Mouse (Mus musculus): ENCODE data around the gene Mcoln2. TPM values are rescaled to one million over a fixed set of nuclear protein-coding genes. Genes with fewer than 3 reads are reported as not detected.
"Not testable (repeated sequence)": the region's sequence is repeated elsewhere in the genome, so short reads cannot be mapped to it uniquely, and the experiment has no call there.

Gene Mcoln2
- polyA plus RNA-seq, 1 experiment from 2014 or later: not detected

- Histone ChIP-seq H3K4me1 (replicated peaks; ENCODE audit: control insufficient read depth, insufficient read depth, low read length) (no peaks in the 10 kb centered on the region), H3K4me3 (replicated peaks; ENCODE audit: low read length) (no peak overlapping the region), H3K4me2 (ENCODE audit: low read length) (no peak overlapping the region), H3K27ac (ENCODE audit: low read length) (no peak overlapping the region), H3K9me3 (ENCODE audit: control insufficient read depth, low read length) (no peaks in the 10 kb centered on the region), H3K36me3 (ENCODE audit: control insufficient read depth, insufficient read depth) (no peaks in the 10 kb centered on the region), H3K9ac (replicated peaks; ENCODE audit: low read depth, low read length) (no peak overlapping the region), H3K27me3 (replicated peaks; ENCODE audit: control insufficient read depth, insufficient read depth, low read length) (no peaks in the 10 kb centered on the region)
- 80% methylated on average over 2 of the region's 2 CpGs for WGBS
- ATAC-seq: no peak
These were observed 57.8 kb downstream of the Mcoln2 start for GRCm38 (mm10) chr3:146207440-146207839.

- not testable (repeated sequence) for H3K36me3 ChIP-seq (ENCODE audit: control insufficient read depth, insufficient read depth); H3K9ac ChIP-seq (replicated peaks; ENCODE audit: low read depth, low read length); H3K4me3 ChIP-seq (replicated peaks; ENCODE audit: low read length); H3K27ac ChIP-seq (ENCODE audit: low read length); H3K4me2 ChIP-seq (ENCODE audit: low read length); ATAC-seq; H3K27me3 ChIP-seq (replicated peaks; ENCODE audit: control insufficient read depth, insufficient read depth, low read length); H3K9me3 ChIP-seq (ENCODE audit: control insufficient read depth, low read length); H3K4me1 ChIP-seq (replicated peaks; ENCODE audit: control insufficient read depth, insufficient read depth, low read length)
- WGBS: 90% methylated on average over 8 of the region's 8 CpGs
These were observed 60.1 kb downstream of the Mcoln2 start for GRCm38 (mm10) chr3:146209759-146210158.

- no peak overlapping the region for H3K9ac ChIP-seq (replicated peaks; ENCODE audit: low read depth, low read length)
- no peaks in the 10 kb centered on the region for H3K36me3 ChIP-seq (ENCODE audit: control insufficient read depth, insufficient read depth)
- WGBS: 86% methylated on average over 4 of the region's 4 CpGs
- no peaks in the 10 kb centered on the region for H3K9me3 ChIP-seq (ENCODE audit: control insufficient read depth, low read length)
- ATAC-seq: no peak
- no peak overlapping the region for H3K4me3 ChIP-seq (replicated peaks; ENCODE audit: low read length)
- H3K4me2 ChIP-seq (ENCODE audit: low read length): no peak overlapping the region
- H3K27me3 ChIP-seq (replicated peaks; ENCODE audit: control insufficient read depth, insufficient read depth, low read length): no peaks in the 10 kb centered on the region
- no peaks in the 10 kb centered on the region for H3K4me1 ChIP-seq (replicated peaks; ENCODE audit: control insufficient read depth, insufficient read depth, low read length)
- no peak overlapping the region for H3K27ac ChIP-seq (ENCODE audit: low read length)
These were observed 61.6 kb downstream of the Mcoln2 start for GRCm38 (mm10) chr3:146211141-146211747.

GRCm38 (mm10) chr3:146211964-146212363 is 62.3 kb downstream of the Mcoln2 start:
- 90% methylated on average over 2 of the region's 2 CpGs for WGBS
- Histone ChIP-seq H3K36me3 (ENCODE audit: control insufficient read depth, insufficient read depth) (no peaks in the 10 kb centered on the region), H3K9me3 (ENCODE audit: control insufficient read depth, low read length) (no peaks in the 10 kb centered on the region), H3K4me3 (replicated peaks; ENCODE audit: low read length) (no peak overlapping the region), H3K27ac (ENCODE audit: low read length) (no peak overlapping the region), H3K9ac (replicated peaks; ENCODE audit: low read depth, low read length) (no peak overlapping the region), H3K4me2 (ENCODE audit: low read length) (no peak overlapping the region), H3K4me1 (replicated peaks; ENCODE audit: control insufficient read depth, insufficient read depth, low read length) (no peaks in the 10 kb centered on the region), H3K27me3 (replicated peaks; ENCODE audit: control insufficient read depth, insufficient read depth, low read length) (no peaks in the 10 kb centered on the region)
- ATAC-seq: no peak

- H3K4me2 ChIP-seq (ENCODE audit: low read length): no peak overlapping the region
- no peaks in the 10 kb centered on the region for H3K36me3 ChIP-seq (ENCODE audit: control insufficient read depth, insufficient read depth)
- H3K4me1 ChIP-seq (replicated peaks; ENCODE audit: control insufficient read depth, insufficient read depth, low read length): no peaks in the 10 kb centered on the region
- no peak overlapping the region for H3K4me3 ChIP-seq (replicated peaks; ENCODE audit: low read length)
- H3K27ac ChIP-seq (ENCODE audit: low read length): no peak overlapping the region
- H3K27me3 ChIP-seq (replicated peaks; ENCODE audit: control insufficient read depth, insufficient read depth, low read length): no peaks in the 10 kb centered on the region
- ATAC-seq: no peak
- WGBS: 85% methylated on average over 5 of the region's 5 CpGs
- no peak overlapping the region for H3K9ac ChIP-seq (replicated peaks; ENCODE audit: low read depth, low read length)
- no peaks in the 10 kb centered on the region for H3K9me3 ChIP-seq (ENCODE audit: control insufficient read depth, low read length)
These were observed 63.7 kb downstream of the Mcoln2 start for GRCm38 (mm10) chr3:146213336-146213735.

GRCm38 (mm10) chr3:146216561-146216960 is 66.9 kb downstream of the Mcoln2 start:
- no peak overlapping the region for H3K9ac ChIP-seq (replicated peaks; ENCODE audit: low read depth, low read length)
- no peak overlapping the region for H3K27ac ChIP-seq (ENCODE audit: low read length)
- 96% methylated on average over 3 of the region's 3 CpGs for WGBS
- no peaks in the 10 kb centered on the region for H3K36me3 ChIP-seq (ENCODE audit: control insufficient read depth, insufficient read depth)
- H3K4me2 ChIP-seq (ENCODE audit: low read length): no peak overlapping the region
- peaks cover 10% of the 10 kb centered on the region for H3K4me1 ChIP-seq (replicated peaks; ENCODE audit: control insufficient read depth, insufficient read depth, low read length)
- H3K9me3 ChIP-seq (ENCODE audit: control insufficient read depth, low read length): no peaks in the 10 kb centered on the region
- peaks cover 15% of the 10 kb centered on the region for H3K27me3 ChIP-seq (replicated peaks; ENCODE audit: control insufficient read depth, insufficient read depth, low read length)
- H3K4me3 ChIP-seq (replicated peaks; ENCODE audit: low read length): no peak overlapping the region
- no peak for ATAC-seq

- Histone ChIP-seq H3K9ac (replicated peaks; ENCODE audit: low read depth, low read length) (peak within 1 kb of the TSS; percentile 39), H3K27ac (ENCODE audit: low read length) (no peak within 1 kb of the TSS), H3K27me3 (replicated peaks; ENCODE audit: control insufficient read depth, insufficient read depth, low read length) (peaks cover 26% of the 10 kb centered on the region), H3K4me3 (replicated peaks; ENCODE audit: low read length) (peak within 1 kb of the TSS; percentile 40), H3K36me3 (ENCODE audit: control insufficient read depth, insufficient read depth) (no peaks in the 10 kb centered on the region), H3K9me3 (ENCODE audit: control insufficient read depth, low read length) (no peaks in the 10 kb centered on the region), H3K4me2 (ENCODE audit: low read length) (peak within 1 kb of the TSS; percentile 63), H3K4me1 (replicated peaks; ENCODE audit: control insufficient read depth, insufficient read depth, low read length) (peaks cover 11% of the 10 kb centered on the region)
- WGBS: under 1% methylated on average over 71 of the region's 73 CpGs
- peak; percentile 80 for ATAC-seq
These were observed 71.3 kb downstream of the Mcoln2 start, which contains the start of gene Lpar3 for GRCm38 (mm10) chr3:146220776-146221486. Gene Lpar3, plus strand, starts transcription at chr3:146220963.

GRCm38 (mm10) chr3:146224271-146224670 is 74.6 kb downstream of the Mcoln2 start:
- H3K9ac ChIP-seq (replicated peaks; ENCODE audit: low read depth, low read length): no peak overlapping the region
- no peak overlapping the region for H3K4me3 ChIP-seq (replicated peaks; ENCODE audit: low read length)
- no peaks in the 10 kb centered on the region for H3K9me3 ChIP-seq (ENCODE audit: control insufficient read depth, low read length)
- H3K27ac ChIP-seq (ENCODE audit: low read length): no peak overlapping the region
- no peak for ATAC-seq
- peaks cover 11% of the 10 kb centered on the region for H3K4me1 ChIP-seq (replicated peaks; ENCODE audit: control insufficient read depth, insufficient read depth, low read length)
- H3K4me2 ChIP-seq (ENCODE audit: low read length): no peak overlapping the region
- peaks cover 29% of the 10 kb centered on the region for H3K27me3 ChIP-seq (replicated peaks; ENCODE audit: control insufficient read depth, insufficient read depth, low read length)
- H3K36me3 ChIP-seq (ENCODE audit: control insufficient read depth, insufficient read depth): no peaks in the 10 kb centered on the region
- 56% methylated on average over 4 of the region's 4 CpGs for WGBS

- Histone ChIP-seq H3K36me3 (ENCODE audit: control insufficient read depth, insufficient read depth) (no peaks in the 10 kb centered on the region), H3K4me3 (replicated peaks; ENCODE audit: low read length) (no peak overlapping the region), H3K4me1 (replicated peaks; ENCODE audit: control insufficient read depth, insufficient read depth, low read length) (peaks cover 11% of the 10 kb centered on the region), H3K4me2 (ENCODE audit: low read length) (no peak overlapping the region), H3K9me3 (ENCODE audit: control insufficient read depth, low read length) (no peaks in the 10 kb centered on the region), H3K27ac (ENCODE audit: low read length) (no peak overlapping the region), H3K27me3 (replicated peaks; ENCODE audit: control insufficient read depth, insufficient read depth, low read length) (peaks cover 26% of the 10 kb centered on the region), H3K9ac (replicated peaks; ENCODE audit: low read depth, low read length) (no peak overlapping the region)
- no peak for ATAC-seq
- WGBS: 81% methylated on average over 7 of the region's 7 CpGs
These were observed 75.6 kb downstream of the Mcoln2 start for GRCm38 (mm10) chr3:146225061-146225761.

All from forebrain, embryonic 16.5 days (tissue).